Mouse (Mus musculus): ENCODE measurements around the gene Ssmem1.

Ssmem1 gene

DNA sequence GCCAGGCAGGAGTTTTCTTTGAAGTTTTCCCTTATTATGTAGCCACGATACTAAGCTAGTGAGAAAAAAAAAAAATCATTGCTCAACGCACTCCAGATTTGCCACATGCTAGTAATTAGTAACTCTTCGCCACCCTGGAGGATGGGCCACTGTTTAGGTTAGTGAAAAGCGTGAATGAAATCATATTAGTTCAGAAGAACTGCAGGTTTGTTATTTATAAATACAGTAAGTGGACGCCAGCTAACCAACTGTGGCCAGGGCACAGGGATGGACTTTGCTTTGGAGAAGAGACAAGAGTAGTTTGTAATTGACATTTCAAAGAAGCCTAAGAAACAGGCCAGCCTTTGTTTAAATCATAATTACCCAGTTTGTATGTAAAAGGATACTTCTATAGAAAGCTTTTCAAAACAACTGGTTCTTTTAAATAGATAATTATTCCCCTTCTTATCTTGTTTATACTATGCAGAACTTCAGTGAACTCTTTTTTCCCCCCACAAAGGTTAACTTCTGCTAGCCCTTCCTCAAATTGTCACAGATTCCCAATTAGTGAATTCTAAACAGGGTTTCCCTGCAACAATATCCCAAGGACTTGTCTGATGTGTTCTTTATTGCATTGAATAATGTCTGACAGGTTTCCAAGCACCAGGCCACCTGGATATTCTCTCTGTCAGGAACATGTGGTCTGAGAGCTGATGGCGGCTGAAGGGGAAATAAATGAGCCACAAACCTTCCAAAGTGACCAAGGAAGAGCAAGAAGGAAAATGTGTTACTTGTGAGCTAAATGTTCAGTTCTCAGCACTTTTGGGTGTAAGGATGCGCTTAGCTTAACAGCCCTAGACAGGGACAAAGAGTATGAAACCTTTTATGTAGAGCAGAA, 16.0 kb downstream of the Ssmem1 start:
- no peak for DNase-seq (ENCODE audit: low spot score in 2 of 2)

GRCm38 (mm10) chr6:30526586-30527515, 17.2 kb downstream of the Ssmem1 start:
- peak in 1 of 2 experiments; percentile 33 for DNase-seq (ENCODE audit: low spot score in 2 of 2)

- no peak for DNase-seq (ENCODE audit: low spot score in 2 of 2)
Measured at GRCm38 (mm10) chr6:30528800-30529199, 19.2 kb downstream of the Ssmem1 start.

GRCm38 (mm10) chr6:30535340-30535739, 25.7 kb downstream of the Ssmem1 start:
- DNase-seq (ENCODE audit: low spot score in 2 of 2), result no peak

DNA sequence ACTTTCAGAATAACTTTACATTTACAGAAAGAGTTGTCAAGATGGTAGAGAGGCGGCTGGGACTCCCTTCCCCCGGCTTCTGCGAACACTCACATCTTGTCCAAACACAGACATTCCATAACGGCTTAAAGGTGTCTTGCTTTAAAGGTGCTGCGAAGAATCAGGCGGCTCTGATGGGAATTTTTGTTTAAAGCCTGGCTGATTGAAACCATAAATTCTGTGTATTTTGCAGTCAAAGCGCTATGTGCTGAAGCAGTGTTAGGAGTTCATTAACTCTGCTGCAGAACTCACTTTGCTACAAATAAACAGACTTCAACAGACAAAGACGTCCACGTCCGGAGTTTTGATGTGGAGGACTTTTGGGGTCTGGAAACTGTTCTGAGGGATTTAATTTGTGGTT, 28.6 kb downstream of the Ssmem1 start:
- DNase-seq (ENCODE audit: low spot score in 2 of 2), result no peak

GRCm38 (mm10) chr6:30538800-30539199, 29.2 kb downstream of the Ssmem1 start:
- no peak for DNase-seq (ENCODE audit: low spot score in 2 of 2)

DNA sequence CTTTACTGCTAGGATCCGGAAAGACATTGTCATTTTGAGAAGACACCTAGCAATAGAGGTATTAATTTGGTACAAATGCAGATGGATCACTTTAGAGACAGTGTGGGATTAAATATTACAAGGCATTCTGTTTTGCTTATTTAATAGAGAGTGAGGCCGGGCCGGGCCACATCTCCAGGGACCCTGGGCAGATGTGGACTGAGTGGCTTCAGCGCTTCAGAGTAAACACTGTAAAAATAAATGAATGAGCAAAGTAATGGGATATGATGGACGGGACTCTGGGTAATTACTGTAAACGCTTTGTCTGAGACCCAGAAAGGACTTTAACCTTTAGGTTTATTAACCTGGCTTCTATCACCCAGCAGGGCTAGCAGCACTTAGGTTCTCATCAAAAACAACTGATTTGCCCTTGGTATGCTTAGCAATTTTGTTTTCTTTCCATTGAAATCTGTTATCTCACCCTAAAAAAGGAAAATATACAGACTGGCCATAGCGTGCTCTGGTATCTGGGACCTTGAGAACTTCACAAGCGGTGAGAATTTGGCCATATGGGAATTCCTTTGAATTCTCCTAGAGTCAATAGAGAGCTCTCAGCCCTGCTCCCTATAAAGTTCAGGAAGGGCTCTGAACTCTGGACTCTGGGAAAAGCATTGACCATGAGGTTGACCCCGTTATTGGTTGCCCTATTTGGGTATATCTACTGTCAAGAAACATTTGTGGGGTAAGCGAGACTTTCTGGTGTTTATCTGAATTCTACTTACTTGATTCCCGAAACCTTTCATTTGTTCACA, 31.6 kb downstream of the Ssmem1 start, which contains the start of gene Cpa2:
TSS of gene Cpa2 (plus strand) at position 574 of the 791 bp plus-strand sequence.
- no peak for DNase-seq (ENCODE audit: low spot score in 2 of 2)

- DNase-seq (ENCODE audit: low spot score in 2 of 2), result no peak
Measured at GRCm38 (mm10) chr6:30542277-30542676, 32.6 kb downstream of the Ssmem1 start.

- DNase-seq (ENCODE audit: low spot score in 2 of 2), result no peak
Measured at GRCm38 (mm10) chr6:30543077-30543476, 33.4 kb downstream of the Ssmem1 start.

- no peak for DNase-seq (ENCODE audit: low spot score in 2 of 2)
Measured at GRCm38 (mm10) chr6:30543851-30544250, 34.2 kb downstream of the Ssmem1 start.

GRCm38 (mm10) chr6:30545689-30546088, 36.0 kb downstream of the Ssmem1 start:
- DNase-seq (ENCODE audit: low spot score in 2 of 2), result no peak

GRCm38 (mm10) chr6:30546571-30547273, 37.1 kb downstream of the Ssmem1 start:
- no peak for DNase-seq (ENCODE audit: low spot score in 2 of 2)

DNA sequence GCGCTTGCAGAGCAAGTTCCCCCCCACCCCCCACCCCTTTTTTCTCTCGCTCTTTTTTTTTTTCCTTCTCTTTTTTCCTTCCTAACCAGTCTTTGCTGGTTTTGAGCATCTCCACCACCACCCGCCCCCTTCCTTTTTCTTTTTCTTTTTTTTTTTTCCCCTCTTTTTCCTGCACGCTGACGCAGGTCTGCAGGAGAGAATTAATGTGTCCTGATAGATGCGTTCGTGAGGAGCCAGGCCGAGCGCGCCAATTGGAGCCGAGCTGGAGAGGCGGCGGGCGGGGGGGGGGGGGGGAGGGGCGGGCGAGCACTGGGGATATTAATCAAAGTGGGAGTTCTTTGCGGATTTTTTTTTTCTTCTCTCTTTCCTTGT, 37.6 kb downstream of the Ssmem1 start:
- DNase-seq (ENCODE audit: low spot score in 2 of 2), result no peak

GRCm38 (mm10) chr6:30547656-30548306, 38.1 kb downstream of the Ssmem1 start:
- no peak for DNase-seq (ENCODE audit: low spot score in 2 of 2)

- DNase-seq (ENCODE audit: low spot score in 2 of 2), result no peak
Measured at GRCm38 (mm10) chr6:30549231-30549761, 39.6 kb downstream of the Ssmem1 start.

DNA sequence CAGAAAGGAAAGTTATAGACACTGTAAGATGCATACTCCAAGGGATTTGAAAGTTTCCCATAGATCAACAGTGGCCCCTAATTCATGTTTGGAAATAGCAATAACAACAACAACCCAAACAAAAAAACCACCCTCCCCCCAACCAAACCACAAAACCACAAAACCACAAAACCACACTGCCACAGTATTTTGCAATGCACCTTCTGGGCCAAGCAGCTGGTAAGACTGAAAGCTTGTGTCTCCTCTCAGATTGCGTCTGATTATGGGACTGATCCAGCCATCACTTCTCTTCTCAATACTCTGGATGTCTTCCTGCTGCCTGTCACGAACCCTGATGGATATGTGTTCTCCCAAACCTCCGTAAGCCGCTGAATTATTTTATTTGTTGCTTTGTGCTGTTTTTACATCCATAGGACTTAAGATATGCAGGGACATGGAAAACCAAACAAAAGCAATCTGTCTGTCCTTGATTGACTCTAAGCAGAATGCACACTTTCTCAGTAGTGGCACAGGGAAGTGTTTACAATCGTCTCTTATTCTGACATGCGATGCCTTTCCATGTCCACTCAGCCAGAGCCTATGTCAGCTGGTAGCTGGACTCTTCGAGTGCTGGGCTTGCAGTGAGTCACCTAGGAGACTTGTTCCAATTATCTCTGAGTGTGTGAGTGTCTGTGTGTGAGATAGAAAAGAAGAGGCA, 41.0 kb downstream of the Ssmem1 start:
- DNase-seq (ENCODE audit: low spot score in 2 of 2), result no peak

GRCm38 (mm10) chr6:30551193-30551515, 41.5 kb downstream of the Ssmem1 start:
- DNase-seq (ENCODE audit: low spot score in 2 of 2), result no peak

DNA sequence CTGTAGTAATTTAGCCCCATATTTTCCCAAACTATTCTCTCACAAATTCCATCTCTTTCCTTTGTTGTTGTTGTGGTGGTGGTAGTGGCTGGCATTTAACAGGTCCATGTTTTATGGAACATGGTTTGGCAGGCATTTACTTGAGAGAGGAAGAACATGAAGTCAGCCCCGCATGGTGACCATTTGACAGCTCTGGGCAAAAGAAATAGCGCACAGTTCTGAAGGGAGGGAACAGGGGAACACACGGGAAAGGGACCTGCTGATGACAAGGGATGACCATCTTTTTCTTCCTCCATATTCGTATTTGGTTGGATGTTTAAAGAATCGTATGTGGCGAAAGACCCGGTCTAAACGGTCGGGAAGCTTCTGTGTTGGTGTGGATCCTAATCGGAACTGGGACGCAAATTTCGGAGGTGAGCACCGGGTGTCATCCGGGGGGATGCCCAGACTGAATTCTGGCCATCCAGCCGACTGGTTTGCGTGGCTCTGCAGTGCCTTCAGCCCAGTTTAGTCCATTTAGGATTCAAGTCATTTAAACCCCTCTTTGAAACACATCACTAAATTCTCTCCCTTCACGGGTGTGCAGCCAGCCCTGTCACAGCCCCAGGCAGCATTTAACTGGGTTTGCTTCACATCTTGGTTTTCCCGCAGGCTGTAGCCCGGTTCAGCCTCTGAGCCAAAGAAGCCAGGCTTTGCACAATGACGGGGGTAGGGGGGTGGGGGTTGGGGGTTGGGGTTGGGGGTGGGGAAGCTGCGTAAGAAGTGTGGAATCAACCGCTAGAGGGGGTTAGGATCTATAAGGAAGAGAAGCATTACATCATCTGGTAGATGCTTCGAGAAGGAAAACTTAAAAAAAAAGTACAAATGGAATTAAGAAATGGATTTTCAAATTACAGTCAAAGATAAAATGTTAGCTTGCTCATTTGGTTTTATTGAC, 42.3 kb downstream of the Ssmem1 start:
- no peak for DNase-seq (ENCODE audit: low spot score in 2 of 2)

DNA sequence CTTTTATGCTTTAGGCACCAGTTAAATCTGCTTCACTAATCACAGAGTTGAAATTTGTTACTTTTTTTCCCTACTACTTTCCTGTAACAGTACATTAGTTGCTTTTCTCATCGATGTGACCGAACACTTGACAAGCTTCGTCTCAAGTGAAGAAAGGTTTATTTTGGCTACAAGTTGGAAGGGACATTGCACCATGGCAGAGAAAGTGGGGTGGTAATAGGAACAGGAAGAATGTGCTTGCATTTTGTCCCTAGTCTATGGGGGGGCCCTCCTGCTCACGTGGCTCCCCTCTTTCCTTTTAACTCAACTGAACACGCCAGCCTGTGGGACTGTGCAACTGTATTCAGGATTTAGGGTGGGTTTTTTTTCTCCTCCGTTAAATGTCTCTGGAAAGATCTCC, 43.0 kb downstream of the Ssmem1 start:
- no peak for DNase-seq (ENCODE audit: low spot score in 2 of 2)
